Mouse (Mus musculus) limb, embryonic 11.5 days (tissue): ENCODE data around the gene Pate2. TPM values are rescaled to one million over a fixed set of nuclear protein-coding genes. Genes with fewer than 3 reads are reported as not detected.
"Not testable (repeated sequence)": the region's sequence is repeated elsewhere in the genome, so short reads cannot be mapped to it uniquely, and the experiment has no call there.

ENCODE experiments used
- ATAC-seq: fragments of 200-750 bp; cut with Nextera tagmentation; 2 replicates; pipeline ENCODE4 v1.8.0; 2017; ENCODE audit warnings: low read depth; ENCODE audit not compliant: insufficient number of reproducible peaks, low FRiP score, low TSS enrichment
- DNase-seq: peaks from one replicate; pipeline ENCODE4 v3.0.0-alpha.2; 2015; ENCODE audit warnings: low spot score
- H3K27ac ChIP-seq: fragments of 300-500 bp; sonication (generic); replicated peaks from 2 replicates; pipeline ENCODE4 v1.5.1; 2014; ENCODE audit warnings: low read depth, mild to moderate bottlenecking, low read length
- H3K27me3 ChIP-seq: fragments of 300-500 bp; sonication (generic); 2 replicates; pipeline ENCODE4 v1.6.1; 2014; ENCODE audit warnings: mild to moderate bottlenecking, low read length, mixed read lengths; ENCODE audit not compliant: control insufficient read depth, insufficient read depth
- H3K36me3 ChIP-seq: fragments of 300-500 bp; sonication (generic); 2 replicates; pipeline ENCODE4 v1.6.1; 2014; ENCODE audit warnings: mild to moderate bottlenecking, low read length, moderate library complexity, mixed read lengths; ENCODE audit not compliant: control insufficient read depth, insufficient read depth
- H3K4me1 ChIP-seq: fragments of 300-500 bp; sonication (generic); 2 replicates; pipeline ENCODE4 v1.6.1; 2014; ENCODE audit warnings: low read length, mixed read lengths; ENCODE audit not compliant: control insufficient read depth, insufficient read depth
- H3K4me2 ChIP-seq: fragments of 300-500 bp; sonication (generic); 2 replicates; pipeline ENCODE4 v1.6.1; 2014; ENCODE audit warnings: low read depth, mild to moderate bottlenecking, moderate library complexity; ENCODE audit not compliant: severe bottlenecking
- H3K4me3 ChIP-seq: fragments of 300-500 bp; sonication (generic); 2 replicates; pipeline ENCODE4 v1.5.1; 2014; ENCODE audit warnings: low read depth, low read length
- H3K9ac ChIP-seq: fragments of 300-500 bp; sonication (generic); 2 replicates; pipeline ENCODE4 v1.6.1; 2014; ENCODE audit warnings: mild to moderate bottlenecking, low read length
- H3K9me3 ChIP-seq: fragments of 300-500 bp; sonication (generic); 2 replicates; pipeline ENCODE4 v1.6.1; 2016; ENCODE audit warnings: low read length; ENCODE audit not compliant: control insufficient read depth
- WGBS: fragments of 180-500 bp; shearing (Covaris S2); extraction: QIAGEN DNeasy Blood & Tissue Kit; methylation state at CpG from one replicate; pipeline ENCODE4 v1.1.7; 2014; 5-methylcytosine and 5-hydroxymethylcytosine counted together
- polyA plus RNA-seq: library from polyadenylated mRNA; unstranded; fragments of >200 nt; fragmentation: Nextera tagmentation; extraction: Ambion mirVana; gene quantifications from 2 replicates; pipeline ENCODE4 v1.2.1, GENCODE M21; 2014

Pate2 gene
- polyA plus RNA-seq, 1 experiment from 2014 or later: 0.43 TPM

DNA sequence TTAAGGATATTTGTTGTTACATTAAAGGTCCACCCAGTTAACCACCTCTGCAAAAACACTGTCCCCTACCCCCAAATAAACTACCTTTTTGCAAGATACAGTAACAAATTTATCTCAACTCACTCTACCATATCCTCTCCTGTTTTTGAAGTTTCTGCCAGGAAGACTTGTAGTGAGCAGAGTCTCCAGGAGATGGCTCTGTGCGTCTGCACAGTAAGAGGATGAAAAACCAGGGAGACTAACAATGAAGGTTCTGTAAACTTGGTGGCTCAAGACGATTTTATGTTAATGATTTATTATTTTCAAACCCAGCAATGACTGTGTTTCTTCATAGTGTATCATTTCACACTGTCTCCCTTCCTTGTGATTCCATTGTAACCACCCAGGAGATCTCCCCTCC lies 22.8 kb downstream of the Pate2 start:
- H3K27me3 ChIP-seq: no peaks in the 10 kb centered on the region
- H3K27ac ChIP-seq: no peak overlapping the region
- 17% methylated on average over 2 of the region's 2 CpGs for WGBS
- ATAC-seq (no peak), DNase-seq (peak; percentile 31)
- no peaks in the 10 kb centered on the region for H3K9me3 ChIP-seq
- H3K9ac ChIP-seq: no peak overlapping the region
- H3K4me3 ChIP-seq: no peak overlapping the region
- H3K36me3 ChIP-seq: no peaks in the 10 kb centered on the region
- H3K4me1 ChIP-seq: no peaks in the 10 kb centered on the region
- H3K4me2 ChIP-seq: no peak overlapping the region

DNA sequence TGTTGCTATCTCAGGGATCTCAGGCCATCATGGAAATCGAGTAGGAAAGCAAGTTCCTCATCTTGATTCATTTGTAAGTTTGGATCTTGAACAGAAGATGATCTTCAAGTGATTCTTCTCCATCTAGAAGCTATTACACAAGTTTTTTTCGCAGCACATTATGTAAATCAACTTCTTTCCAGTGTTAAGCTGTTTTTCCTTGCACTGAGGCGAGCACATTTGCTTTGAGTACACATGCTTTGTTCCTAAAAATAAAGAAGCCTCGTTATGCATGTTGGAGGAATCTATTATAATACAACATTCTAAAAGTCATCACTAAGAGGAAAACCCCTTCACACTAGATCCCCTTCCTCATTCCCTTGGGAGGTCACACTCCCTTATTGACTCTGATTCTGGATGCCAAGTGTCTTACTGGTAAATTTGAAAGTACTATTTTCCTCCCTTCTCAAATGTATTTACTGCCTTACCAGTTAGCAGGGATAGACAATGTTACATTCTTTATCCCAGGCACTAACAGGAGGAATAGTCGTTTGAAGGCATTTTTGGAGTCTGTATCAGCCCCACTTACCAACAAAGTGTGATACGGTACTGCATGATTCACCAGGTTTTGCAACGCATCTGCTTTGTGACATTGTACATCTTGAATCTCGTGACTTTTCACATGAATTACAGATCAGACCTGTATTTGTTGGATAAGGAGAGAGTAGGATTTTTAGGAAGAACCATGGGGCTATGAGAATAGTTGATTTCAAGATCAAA lies 37.7 kb downstream of the Pate2 start:
- WGBS: 71% methylated on average over 8 of the region's 8 CpGs

DNA sequence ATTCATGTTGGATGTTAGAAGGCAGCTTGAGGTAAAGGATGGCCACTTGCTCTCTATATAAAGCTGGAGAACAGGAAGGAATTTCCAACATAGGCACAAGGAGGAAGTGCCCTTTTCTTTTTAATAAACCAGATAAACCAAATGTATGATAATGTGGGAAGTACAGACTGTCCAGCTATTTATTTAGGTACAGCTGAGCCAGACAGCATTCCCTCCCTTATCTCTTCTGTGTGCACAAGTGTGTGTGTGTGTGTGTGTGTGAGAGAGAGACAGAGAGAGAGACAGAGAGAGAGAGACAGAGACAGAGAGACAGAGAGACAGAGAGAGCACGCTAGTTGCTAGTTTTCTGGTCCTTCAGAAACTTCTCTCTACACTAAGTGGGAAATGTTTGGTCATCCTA lies 41.8 kb downstream of the Pate2 start, which contains the start of gene Pate4:
Gene Pate4 (minus strand): TSS at position 101 of the 400 bp plus-strand sequence.
- H3K4me1 ChIP-seq: no peaks in the 10 kb centered on the region
- H3K27ac ChIP-seq: no peak within 1 kb of the TSS
- H3K9ac ChIP-seq: no peak within 1 kb of the TSS
- no peak within 1 kb of the TSS for H3K4me2 ChIP-seq
- H3K4me3 ChIP-seq: no peak within 1 kb of the TSS
- H3K36me3 ChIP-seq: no peaks in the 10 kb centered on the region
- DNase-seq (no peak), ATAC-seq (no peak)
- 65% methylated on average over 1 of the region's 1 CpGs for WGBS
- H3K27me3 ChIP-seq: no peaks in the 10 kb centered on the region
- H3K9me3 ChIP-seq: no peaks in the 10 kb centered on the region

More for the DNA sequence above, 37.7 kb downstream of the Pate2 start:
- H3K27ac ChIP-seq: no peak overlapping the region
- H3K4me3 ChIP-seq: no peak overlapping the region
- H3K9ac ChIP-seq: no peak overlapping the region
- no peaks in the 10 kb centered on the region for H3K27me3 ChIP-seq
- no peak overlapping the region for H3K4me2 ChIP-seq
- ATAC-seq: no peak
- H3K9me3 ChIP-seq: no peaks in the 10 kb centered on the region
- H3K4me1 ChIP-seq: no peaks in the 10 kb centered on the region
- no peak for DNase-seq
- H3K36me3 ChIP-seq: no peaks in the 10 kb centered on the region

- H3K4me1 ChIP-seq: no peaks in the 10 kb centered on the region
- H3K4me3 ChIP-seq: no peak overlapping the region
- 32% methylated on average over 2 of the region's 2 CpGs for WGBS
- H3K27ac ChIP-seq: no peak overlapping the region
- no peak overlapping the region for H3K9ac ChIP-seq
- no peaks in the 10 kb centered on the region for H3K36me3 ChIP-seq
- no peak for ATAC-seq
- H3K9me3 ChIP-seq: no peaks in the 10 kb centered on the region
- DNase-seq: no peak
- no peak overlapping the region for H3K4me2 ChIP-seq
- H3K27me3 ChIP-seq: no peaks in the 10 kb centered on the region
These were observed 43.9 kb downstream of the Pate2 start for GRCm38 (mm10) chr9:35614005-35614404.

GRCm38 (mm10) chr9:35616784-35617183 lies 46.7 kb downstream of the Pate2 start:
- ATAC-seq, H3K27ac ChIP-seq, H3K4me2 ChIP-seq, H3K36me3 ChIP-seq, H3K9ac ChIP-seq, DNase-seq, H3K4me3 ChIP-seq, H3K9me3 ChIP-seq, H3K27me3 ChIP-seq, H3K4me1 ChIP-seq: not testable (repeated sequence)
- WGBS: 72% methylated on average over 2 of the region's 2 CpGs

DNA sequence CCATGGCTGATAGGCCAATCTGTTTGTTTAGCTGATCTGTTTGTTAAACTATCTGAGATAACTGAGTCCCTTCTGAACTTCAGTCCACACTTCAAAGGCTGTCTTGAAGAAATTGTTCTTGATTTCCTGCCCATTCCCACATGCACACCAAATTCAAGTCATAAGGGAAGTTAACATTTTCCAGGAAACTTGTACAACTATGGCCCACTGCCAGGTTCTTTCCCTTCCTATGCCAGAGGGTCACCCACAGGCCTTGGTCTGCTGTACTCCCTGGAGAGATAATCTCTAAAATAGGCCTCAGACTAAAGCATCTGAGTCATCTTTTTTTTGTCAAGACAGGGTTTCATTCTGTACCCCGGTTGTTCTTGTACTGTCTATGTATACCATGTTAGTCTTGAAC lies 62.9 kb downstream of the Pate2 start:
- DNase-seq (no peak), ATAC-seq (no peak)
- Histone ChIP-seq H3K36me3 (no peaks in the 10 kb centered on the region), H3K4me2 (no peak overlapping the region), H3K9ac (no peak overlapping the region), H3K27me3 (no peaks in the 10 kb centered on the region), H3K4me1 (no peaks in the 10 kb centered on the region), H3K27ac (no peak overlapping the region), H3K4me3 (no peak overlapping the region), H3K9me3 (no peaks in the 10 kb centered on the region)
- WGBS: 90% methylated on average over 1 of the region's 1 CpGs

- Histone ChIP-seq H3K27ac (no peak within 1 kb of the TSS), H3K4me3 (no peak within 1 kb of the TSS), H3K9ac (no peak within 1 kb of the TSS), H3K4me2 (no peak within 1 kb of the TSS), H3K36me3 (no peaks in the 10 kb centered on the region), H3K9me3 (no peaks in the 10 kb centered on the region; the same call in 1 of the 2 replicates), H3K27me3 (no peaks in the 10 kb centered on the region), H3K4me1 (no peaks in the 10 kb centered on the region)
- ATAC-seq: no peak
- no peak for DNase-seq
- WGBS: 76% methylated on average over 1 of the region's 1 CpGs
These were observed 78.0 kb downstream of the Pate2 start, which contains the start of gene Pate3 for GRCm38 (mm10) chr9:35648102-35648501. Pate3 (minus strand) TSS chr9:35648202.

DNA sequence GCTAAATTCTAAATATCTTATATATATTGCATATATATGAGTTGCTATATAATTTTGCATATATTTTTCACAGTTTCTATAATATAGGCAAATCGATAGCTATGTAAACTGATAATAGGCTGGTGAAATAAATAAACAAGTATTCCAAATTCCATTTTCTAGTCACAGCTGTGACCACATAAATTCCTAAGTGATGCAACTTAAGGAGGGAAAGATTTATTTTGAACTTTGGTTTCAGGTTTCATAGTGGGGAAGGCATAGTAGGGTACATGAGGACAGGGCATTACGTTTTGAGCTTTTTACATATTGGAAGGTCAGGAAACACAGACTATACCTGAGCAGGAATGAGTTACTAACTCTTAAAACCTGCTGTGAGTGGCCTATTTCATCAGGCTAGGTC lies 103.5 kb downstream of the Pate2 start:
- Histone ChIP-seq H3K36me3 (no peaks in the 10 kb centered on the region), H3K9me3 (no peaks in the 10 kb centered on the region), H3K4me2 (no peak overlapping the region), H3K4me1 (no peaks in the 10 kb centered on the region), H3K27ac (no peak overlapping the region), H3K9ac (no peak overlapping the region), H3K27me3 (no peaks in the 10 kb centered on the region), H3K4me3 (no peak overlapping the region)
- DNase-seq (no peak), ATAC-seq (no peak)
- WGBS: 79% methylated on average over 2 of the region's 2 CpGs

- Histone ChIP-seq H3K9me3 (no peaks in the 10 kb centered on the region), H3K4me1 (no peaks in the 10 kb centered on the region), H3K9ac (no peak within 1 kb of the TSS), H3K4me3 (no peak within 1 kb of the TSS), H3K4me2 (no peak within 1 kb of the TSS), H3K36me3 (no peaks in the 10 kb centered on the region), H3K27me3 (no peaks in the 10 kb centered on the region), H3K27ac (no peak within 1 kb of the TSS)
- no peak for DNase-seq
- 33% methylated on average over 1 of the region's 1 CpGs for WGBS
- no peak for ATAC-seq
These were observed 116.9 kb downstream of the Pate2 start, which contains the start of gene Pate1 for GRCm38 (mm10) chr9:35687013-35687412. Pate1 (minus strand) TSS chr9:35687390.
